Mouse (Mus musculus): ENCODE measurements around the gene Ppm1e. TPM values are rescaled to one million over a fixed set of nuclear protein-coding genes. Genes with fewer than 3 reads are reported as not detected.

Ppm1e gene
- polyA plus RNA-seq, 1 experiment from 2014 or later: 27.7 TPM

DNA sequence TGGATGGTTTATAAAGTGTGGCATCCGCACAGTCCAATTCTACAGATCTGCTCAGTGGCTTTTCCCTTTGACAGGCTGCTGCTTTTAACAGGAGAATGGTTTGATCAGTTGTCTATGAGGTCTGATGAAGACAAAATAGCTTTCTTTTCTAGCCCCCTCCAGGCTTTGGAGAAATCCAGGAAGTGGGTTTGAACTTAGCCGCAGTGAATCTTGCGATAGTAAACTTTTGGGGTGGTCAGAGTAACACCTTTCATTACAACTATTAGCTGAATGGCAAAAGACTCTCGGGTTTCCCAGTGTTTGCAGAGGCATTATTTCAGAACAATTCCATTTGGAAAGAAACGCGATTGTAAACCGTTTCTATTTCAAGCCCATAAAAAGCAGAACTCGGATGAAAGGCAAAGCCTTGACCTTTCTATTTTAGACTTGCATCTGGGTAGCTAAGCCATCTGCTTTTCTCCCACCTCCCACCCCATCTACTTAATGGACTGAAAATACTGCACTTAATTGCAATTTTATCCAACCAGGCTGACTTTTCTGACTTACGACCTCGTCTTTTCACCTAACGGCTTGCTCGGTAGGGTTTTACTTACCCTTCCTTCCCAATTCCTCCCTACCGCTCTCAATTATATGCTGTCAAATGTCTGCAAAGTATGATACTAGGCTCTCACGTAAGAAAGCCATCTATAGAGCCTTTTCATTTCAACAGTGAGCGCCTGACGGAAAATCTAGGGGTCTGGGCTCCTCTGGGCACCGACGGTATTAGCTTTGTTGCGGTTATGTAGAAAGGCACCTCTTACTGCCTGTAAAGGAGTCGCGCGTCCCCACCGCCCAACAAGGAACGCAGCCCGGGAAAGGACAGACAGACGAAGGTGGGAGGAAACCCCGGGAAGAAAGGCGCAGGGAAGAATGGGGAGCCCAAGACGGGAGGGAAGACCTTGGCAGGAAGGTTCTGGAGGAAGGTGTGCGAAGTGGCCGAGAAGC lies 1.2 kb downstream of the Ppm1e start:
- H3K9ac ChIP-seq: peak overlapping the region; percentile 87
- peaks cover 15% of the 10 kb centered on the region; the same call in 1 of the 2 replicates for H3K4me1 ChIP-seq
- ATAC-seq (replicated peaks): peak; percentile 28; the same call in 1 of the 2 replicates
- peak overlapping the region; percentile 90 for H3K27ac ChIP-seq
- WGBS: 1% methylated on average over 31 of the region's 31 CpGs
- no peaks in the 10 kb centered on the region for H3K36me3 ChIP-seq (replicated peaks)
- H3K9me3 ChIP-seq: no peaks in the 10 kb centered on the region
- no peaks in the 10 kb centered on the region for H3K27me3 ChIP-seq (replicated peaks)
- peak overlapping the region; percentile 93 for H3K4me3 ChIP-seq
- peak overlapping the region; percentile 75 for H3K4me2 ChIP-seq

DNA sequence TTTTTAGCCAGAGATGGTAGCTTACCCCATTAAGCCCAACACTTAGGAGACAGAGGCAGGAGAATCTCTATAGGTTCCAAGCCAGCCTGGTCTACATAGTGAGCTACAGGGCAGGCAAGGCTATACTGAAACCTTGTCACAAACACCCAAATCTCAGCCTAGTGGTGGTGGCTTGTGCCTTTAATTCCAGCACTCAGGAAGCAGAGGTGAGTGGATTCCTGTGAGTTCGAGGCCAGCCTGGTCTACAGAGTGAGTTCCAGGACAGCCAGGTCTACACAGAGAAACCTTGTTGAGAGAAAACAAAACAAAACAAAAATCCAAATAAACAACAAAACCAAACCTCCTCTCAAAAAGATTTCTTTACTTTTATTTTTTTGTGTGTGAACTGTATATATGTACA lies 4.0 kb downstream of the Ppm1e start:
- Histone ChIP-seq H3K9me3 (no peaks in the 10 kb centered on the region), H3K4me1 (peaks cover 15% of the 10 kb centered on the region; the same call in 1 of the 2 replicates), H3K27me3 (replicated peaks) (no peaks in the 10 kb centered on the region), H3K27ac (no peak overlapping the region), H3K36me3 (replicated peaks) (no peaks in the 10 kb centered on the region), H3K4me3 (no peak overlapping the region), H3K9ac (no peak overlapping the region), H3K4me2 (no peak overlapping the region)
- 96% methylated on average over 1 of the region's 1 CpGs for WGBS
- ATAC-seq (replicated peaks): no peak

DNA sequence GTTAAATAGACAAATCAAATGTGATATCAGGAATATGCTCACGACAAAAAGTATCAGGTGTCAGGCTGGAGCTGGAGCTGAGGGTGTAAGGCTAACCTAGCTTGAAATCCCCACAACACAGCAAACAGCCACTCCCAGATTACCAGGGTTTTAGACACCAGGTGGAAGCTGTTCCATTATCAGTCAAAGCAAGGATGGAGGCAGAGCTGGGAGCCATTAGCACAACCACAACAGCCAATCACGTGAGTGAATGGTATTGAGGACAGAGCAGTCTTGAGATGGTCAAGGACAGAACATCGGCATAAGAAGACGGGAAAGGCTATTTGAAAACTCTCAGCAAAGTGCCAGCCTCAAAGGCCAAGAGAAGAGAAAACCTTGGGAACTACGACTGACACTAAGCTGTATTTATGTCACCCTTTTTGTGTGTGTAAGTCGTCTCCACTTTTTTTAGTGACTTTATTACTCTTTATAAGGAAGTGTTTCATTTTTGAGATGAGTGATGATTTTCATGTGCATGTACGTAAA lies 5.1 kb downstream of the Ppm1e start:
- Histone ChIP-seq H3K4me1 (peaks cover 7% of the 10 kb centered on the region; the same call in 1 of the 2 replicates), H3K4me3 (no peak overlapping the region), H3K9me3 (no peaks in the 10 kb centered on the region), H3K9ac (no peak overlapping the region), H3K27me3 (replicated peaks) (no peaks in the 10 kb centered on the region), H3K36me3 (replicated peaks) (no peaks in the 10 kb centered on the region), H3K4me2 (no peak overlapping the region), H3K27ac (no peak overlapping the region)
- 86% methylated on average over 7 of the region's 7 CpGs for WGBS
- no peak for ATAC-seq (replicated peaks)

DNA sequence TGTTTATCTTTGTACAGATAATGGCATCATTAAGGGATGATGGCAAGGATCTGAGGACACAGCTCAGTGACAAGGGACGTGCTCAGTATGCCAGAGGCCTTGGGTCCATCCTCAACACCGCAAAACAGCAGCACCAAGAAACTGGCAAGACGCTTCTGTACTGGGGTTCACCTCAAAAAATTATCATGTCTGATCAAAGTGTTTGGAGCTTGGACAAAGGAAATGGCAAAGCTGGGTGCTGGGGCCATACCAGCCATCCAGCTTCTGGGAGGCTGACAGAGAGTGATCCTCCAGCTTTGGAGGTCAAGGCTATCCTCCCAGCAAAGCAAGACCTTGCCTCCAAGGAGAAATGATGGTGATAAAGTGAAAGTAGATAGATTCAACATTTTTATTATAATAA lies 32.4 kb downstream of the Ppm1e start:
- Histone ChIP-seq H3K4me2 (no peak overlapping the region), H3K4me3 (no peak overlapping the region), H3K9me3 (no peaks in the 10 kb centered on the region), H3K27ac (no peak overlapping the region), H3K4me1 (no peaks in the 10 kb centered on the region), H3K27me3 (replicated peaks) (no peaks in the 10 kb centered on the region), H3K9ac (no peak overlapping the region), H3K36me3 (replicated peaks) (no peaks in the 10 kb centered on the region)
- 94% methylated on average over 3 of the region's 3 CpGs for WGBS
- no peak for ATAC-seq (replicated peaks)

DNA sequence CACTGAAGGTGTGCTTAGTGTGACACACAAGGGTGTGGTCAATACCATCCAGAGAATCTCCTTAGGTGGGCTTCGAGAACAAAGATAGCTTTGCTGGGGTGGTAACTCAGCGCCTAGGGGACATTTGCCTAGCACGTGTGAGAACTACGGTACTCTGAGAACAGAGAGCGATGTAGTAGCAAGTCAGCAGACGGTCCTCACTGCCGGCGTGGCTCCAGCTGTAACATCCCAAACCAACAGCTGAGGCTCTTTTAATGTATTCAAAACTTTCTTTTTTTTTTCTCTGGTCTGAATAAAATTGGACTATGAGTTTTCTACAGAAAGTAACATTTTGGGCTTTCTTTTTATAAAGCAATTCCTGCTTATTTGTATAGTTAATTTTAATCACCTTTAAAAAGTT lies 36.3 kb downstream of the Ppm1e start:
- no peaks in the 10 kb centered on the region for H3K27me3 ChIP-seq (replicated peaks)
- no peak for ATAC-seq (replicated peaks)
- no peak overlapping the region for H3K9ac ChIP-seq
- H3K4me2 ChIP-seq: no peak overlapping the region
- WGBS: 70% methylated on average over 8 of the region's 8 CpGs
- no peaks in the 10 kb centered on the region for H3K4me1 ChIP-seq
- H3K36me3 ChIP-seq (replicated peaks): no peaks in the 10 kb centered on the region
- no peak overlapping the region for H3K27ac ChIP-seq
- H3K4me3 ChIP-seq: no peak overlapping the region
- no peaks in the 10 kb centered on the region for H3K9me3 ChIP-seq

DNA sequence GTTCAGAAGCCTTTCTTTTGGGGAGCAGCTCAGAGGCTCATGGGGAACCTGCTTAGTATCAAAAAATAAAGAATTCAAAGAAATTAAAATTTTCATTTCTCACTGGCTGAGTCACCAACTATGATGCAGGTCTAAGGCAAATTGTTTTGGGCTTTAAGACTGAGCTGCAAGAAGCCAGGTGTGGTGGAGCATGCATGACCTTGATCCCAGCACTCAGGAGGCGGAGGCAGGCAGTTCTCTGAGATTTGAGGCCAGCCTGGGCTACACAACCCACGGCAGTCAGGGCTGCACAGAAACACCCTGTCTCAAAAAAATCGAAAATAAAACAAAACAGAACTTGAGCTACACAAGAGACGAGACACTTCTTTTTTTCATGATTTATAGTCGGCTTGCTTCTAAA lies 38.8 kb downstream of the Ppm1e start:
- H3K4me3 ChIP-seq: no peak overlapping the region
- no peaks in the 10 kb centered on the region for H3K4me1 ChIP-seq
- no peaks in the 10 kb centered on the region for H3K27me3 ChIP-seq (replicated peaks)
- no peak for ATAC-seq (replicated peaks)
- H3K9me3 ChIP-seq: no peaks in the 10 kb centered on the region
- no peak overlapping the region for H3K9ac ChIP-seq
- WGBS: 85% methylated on average over 5 of the region's 5 CpGs
- H3K4me2 ChIP-seq: no peak overlapping the region
- H3K36me3 ChIP-seq (replicated peaks): no peaks in the 10 kb centered on the region
- no peak overlapping the region for H3K27ac ChIP-seq

DNA sequence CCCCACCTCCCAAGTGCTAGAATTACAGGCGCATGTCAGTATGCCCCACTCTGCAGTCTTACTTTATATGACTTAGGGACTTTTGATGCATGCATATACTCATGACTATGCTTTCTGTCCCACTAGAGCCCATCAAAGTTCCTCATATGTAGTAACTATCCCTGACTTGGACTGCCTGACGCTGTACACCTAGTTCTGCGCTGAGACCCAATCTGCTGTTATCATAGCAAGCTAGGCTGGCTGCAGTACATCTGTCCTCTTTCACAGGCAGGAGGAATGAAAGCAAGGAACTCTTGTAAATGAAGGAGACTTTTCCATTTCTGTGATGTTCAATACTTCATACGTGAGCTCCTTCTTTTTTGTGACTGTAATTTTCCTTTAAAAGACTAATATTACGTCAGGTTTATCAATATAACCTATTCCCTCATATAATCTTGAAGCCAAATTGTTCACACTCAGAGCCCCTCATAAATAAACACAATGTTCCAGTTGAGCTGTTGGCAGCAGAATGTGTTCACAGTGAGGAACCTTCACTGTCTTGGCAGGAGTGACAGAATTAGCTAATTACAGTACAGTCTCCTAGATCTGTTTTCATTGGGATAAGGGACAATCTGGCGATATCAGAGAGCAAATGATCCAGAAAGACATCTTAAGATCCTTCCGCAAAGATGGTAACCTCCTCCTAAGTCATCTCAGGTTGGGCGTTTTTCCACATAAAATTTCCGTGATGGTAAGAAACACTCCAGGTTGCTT lies 39.7 kb downstream of the Ppm1e start:
- no peak for ATAC-seq (replicated peaks)
- Histone ChIP-seq H3K27me3 (replicated peaks) (no peaks in the 10 kb centered on the region), H3K9me3 (no peaks in the 10 kb centered on the region), H3K4me3 (no peak overlapping the region), H3K4me1 (no peaks in the 10 kb centered on the region), H3K4me2 (no peak overlapping the region), H3K27ac (no peak overlapping the region), H3K9ac (no peak overlapping the region), H3K36me3 (replicated peaks) (no peaks in the 10 kb centered on the region)
- 83% methylated on average over 9 of the region's 9 CpGs for WGBS

DNA sequence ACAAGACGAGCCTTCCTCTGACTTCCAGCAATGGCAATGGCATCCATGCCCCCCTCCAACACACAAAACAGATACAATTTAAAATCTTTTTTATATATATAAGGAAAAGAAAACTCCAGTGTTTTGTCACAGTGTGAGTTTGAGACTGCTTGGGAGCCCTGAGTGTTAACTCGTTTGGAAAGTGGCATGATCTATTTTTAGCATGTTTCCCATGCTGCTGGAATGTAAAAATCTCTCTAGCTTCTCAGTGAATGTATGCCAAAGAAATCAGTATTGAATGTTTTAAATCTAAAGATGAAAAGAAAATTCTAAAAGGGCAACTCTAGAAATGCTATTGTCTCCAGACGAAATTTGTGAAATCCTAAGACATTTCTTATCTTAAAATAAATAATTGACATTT lies 45.3 kb downstream of the Ppm1e start:
- H3K27me3 ChIP-seq (replicated peaks): no peaks in the 10 kb centered on the region
- H3K4me2 ChIP-seq: no peak overlapping the region
- no peak overlapping the region for H3K4me3 ChIP-seq
- H3K36me3 ChIP-seq (replicated peaks): no peaks in the 10 kb centered on the region
- WGBS: 67% methylated on average over 3 of the region's 3 CpGs
- no peaks in the 10 kb centered on the region for H3K9me3 ChIP-seq
- ATAC-seq (replicated peaks): no peak
- H3K9ac ChIP-seq: no peak overlapping the region
- no peak overlapping the region for H3K27ac ChIP-seq
- 0 out of 2 replicates have a peak, but pooled peaks cover 3% of the 10 kb centered on the region for H3K4me1 ChIP-seq

DNA sequence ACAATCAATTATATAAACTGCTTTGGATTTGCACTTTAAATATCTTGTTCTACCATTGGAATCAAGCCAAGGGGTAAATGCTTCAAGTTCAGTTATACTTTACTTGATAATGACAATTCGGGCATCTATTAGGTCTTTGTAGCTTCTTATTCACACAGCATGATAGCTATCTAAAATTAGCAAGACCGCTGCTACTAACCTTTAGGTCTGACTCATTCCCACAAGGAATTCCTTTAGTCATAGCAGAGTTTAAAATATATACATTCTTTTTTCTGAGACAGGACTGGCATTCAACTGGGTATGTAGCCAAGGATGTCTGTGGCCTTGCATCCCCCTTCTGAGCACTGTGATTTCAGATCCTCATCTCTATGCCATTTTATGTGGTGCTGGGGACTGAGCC lies 48.5 kb downstream of the Ppm1e start:
- no peaks in the 10 kb centered on the region for H3K36me3 ChIP-seq (replicated peaks)
- no peak for ATAC-seq (replicated peaks)
- H3K4me3 ChIP-seq: no peak overlapping the region
- no peaks in the 10 kb centered on the region for H3K9me3 ChIP-seq
- H3K27ac ChIP-seq: no peak overlapping the region
- no peak overlapping the region for H3K4me2 ChIP-seq
- no peak overlapping the region for H3K9ac ChIP-seq
- 0 out of 2 replicates have a peak, but pooled peaks cover 3% of the 10 kb centered on the region for H3K4me1 ChIP-seq
- H3K27me3 ChIP-seq (replicated peaks): no peaks in the 10 kb centered on the region
- 89% methylated on average over 2 of the region's 2 CpGs for WGBS

DNA sequence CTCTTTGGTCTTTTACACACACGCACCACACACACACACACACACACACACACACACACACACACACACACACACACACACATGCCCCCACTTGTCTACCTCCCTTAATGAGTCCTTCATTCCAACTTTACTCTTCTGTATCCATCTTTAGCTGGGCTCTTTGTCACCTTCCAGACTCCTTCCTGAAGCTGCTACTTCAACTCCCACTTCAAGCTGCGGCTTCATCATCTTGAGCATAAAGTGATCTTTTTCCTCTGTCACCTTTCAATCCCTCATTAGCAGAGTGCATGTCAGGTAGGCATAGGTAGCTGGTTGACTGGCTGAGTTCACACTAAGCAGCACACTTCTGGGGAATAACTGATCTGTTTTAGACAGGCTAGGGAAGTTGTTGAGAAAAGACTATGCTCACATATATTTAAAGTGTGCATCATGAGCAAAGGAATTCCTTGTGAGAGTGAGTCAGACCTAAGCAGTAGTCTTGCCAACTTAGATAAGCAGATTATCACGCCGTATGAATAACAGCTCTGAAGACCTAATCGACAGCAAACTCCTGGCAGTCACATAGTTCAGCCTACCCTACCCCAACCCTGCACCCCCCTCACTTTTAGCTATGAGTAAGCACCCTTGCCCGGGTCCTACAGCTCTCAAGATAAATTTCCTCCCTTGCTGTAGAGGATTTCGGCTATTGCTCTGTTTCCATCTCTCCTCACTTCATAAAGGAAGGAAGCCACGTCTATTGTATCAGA lies 49.3 kb downstream of the Ppm1e start:
- H3K9me3 ChIP-seq: no peaks in the 10 kb centered on the region
- H3K4me1 ChIP-seq: 0 out of 2 replicates have a peak, but pooled peaks cover 3% of the 10 kb centered on the region
- no peaks in the 10 kb centered on the region for H3K27me3 ChIP-seq (replicated peaks)
- no peak overlapping the region for H3K4me2 ChIP-seq
- H3K4me3 ChIP-seq: no peak overlapping the region
- H3K9ac ChIP-seq: no peak overlapping the region
- WGBS: 71% methylated on average over 8 of the region's 8 CpGs
- H3K27ac ChIP-seq: no peak overlapping the region
- no peak for ATAC-seq (replicated peaks)
- H3K36me3 ChIP-seq (replicated peaks): no peaks in the 10 kb centered on the region

DNA sequence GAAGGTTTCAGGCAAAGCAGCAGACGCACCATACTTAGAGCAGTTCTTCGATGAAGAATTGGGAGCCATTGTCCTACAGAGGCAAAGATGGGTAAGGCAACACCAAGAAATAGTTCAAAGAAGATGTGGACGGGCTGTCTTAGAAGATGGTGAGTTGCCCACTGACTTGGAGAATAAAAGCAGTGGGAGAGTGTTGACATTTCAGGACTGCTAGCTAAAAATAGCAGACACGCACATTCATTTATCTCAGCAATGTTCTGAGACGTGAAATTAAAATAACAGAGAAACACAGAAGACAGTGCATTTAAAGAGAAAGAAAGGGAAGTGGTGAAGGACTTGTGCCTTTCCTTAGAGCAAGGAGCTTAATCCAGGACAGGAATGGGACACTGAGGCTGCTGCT lies 59.8 kb downstream of the Ppm1e start:
- Histone ChIP-seq H3K27me3 (replicated peaks) (no peaks in the 10 kb centered on the region), H3K4me2 (no peak overlapping the region), H3K9me3 (no peaks in the 10 kb centered on the region), H3K27ac (no peak overlapping the region), H3K9ac (no peak overlapping the region), H3K36me3 (replicated peaks) (no peaks in the 10 kb centered on the region), H3K4me3 (no peak overlapping the region), H3K4me1 (no peaks in the 10 kb centered on the region)
- 76% methylated on average over 5 of the region's 5 CpGs for WGBS
- no peak for ATAC-seq (replicated peaks)

DNA sequence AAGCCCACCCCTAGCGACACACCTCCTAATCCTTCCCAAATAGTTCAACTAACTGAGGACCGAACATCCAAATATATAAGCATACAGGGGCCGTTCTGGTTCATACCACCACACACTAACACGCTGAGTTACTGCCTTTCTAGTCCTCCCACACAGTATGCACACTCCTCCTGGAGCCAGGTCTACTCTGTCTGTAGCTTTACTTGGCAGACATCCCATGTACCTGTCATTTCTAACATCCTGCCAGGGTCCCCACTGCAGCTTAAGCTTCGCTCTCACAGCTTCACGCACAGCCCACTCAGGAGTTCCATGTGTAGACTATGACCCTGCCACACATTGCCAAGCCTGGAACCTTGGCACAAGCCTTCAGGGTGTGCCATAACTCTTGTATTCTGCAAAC lies 62.4 kb downstream of the Ppm1e start:
- no peak overlapping the region for H3K4me2 ChIP-seq
- no peak overlapping the region for H3K9ac ChIP-seq
- H3K36me3 ChIP-seq (replicated peaks): no peaks in the 10 kb centered on the region
- H3K27me3 ChIP-seq (replicated peaks): no peaks in the 10 kb centered on the region
- 92% methylated on average over 6 of the region's 6 CpGs for WGBS
- H3K9me3 ChIP-seq: no peaks in the 10 kb centered on the region
- no peak overlapping the region for H3K27ac ChIP-seq
- ATAC-seq (replicated peaks): no peak
- H3K4me3 ChIP-seq: no peak overlapping the region
- H3K4me1 ChIP-seq: no peaks in the 10 kb centered on the region

All from midbrain, embryonic 15.5 days (tissue).